Mouse (Mus musculus) liver, adult 2 months (tissue): Measurements from ENCODE around the gene Gm17617.

Experiments used
- CTCF ChIP-seq: fragments of 200-500 bp; IDR thresholded peaks from 2 replicates; pipeline ENCODE4 v1.5.1; 2011; ENCODE audit warnings: low read depth, low read length, control low read depth
- POLR2A ChIP-seq: fragments of 200-500 bp; IDR thresholded peaks from 2 replicates; pipeline ENCODE4 v1.6.1; 2011; ENCODE audit warnings: low read length, control low read depth; ENCODE audit not compliant: insufficient read depth; ENCODE audit errors: extremely low read depth

DNA sequence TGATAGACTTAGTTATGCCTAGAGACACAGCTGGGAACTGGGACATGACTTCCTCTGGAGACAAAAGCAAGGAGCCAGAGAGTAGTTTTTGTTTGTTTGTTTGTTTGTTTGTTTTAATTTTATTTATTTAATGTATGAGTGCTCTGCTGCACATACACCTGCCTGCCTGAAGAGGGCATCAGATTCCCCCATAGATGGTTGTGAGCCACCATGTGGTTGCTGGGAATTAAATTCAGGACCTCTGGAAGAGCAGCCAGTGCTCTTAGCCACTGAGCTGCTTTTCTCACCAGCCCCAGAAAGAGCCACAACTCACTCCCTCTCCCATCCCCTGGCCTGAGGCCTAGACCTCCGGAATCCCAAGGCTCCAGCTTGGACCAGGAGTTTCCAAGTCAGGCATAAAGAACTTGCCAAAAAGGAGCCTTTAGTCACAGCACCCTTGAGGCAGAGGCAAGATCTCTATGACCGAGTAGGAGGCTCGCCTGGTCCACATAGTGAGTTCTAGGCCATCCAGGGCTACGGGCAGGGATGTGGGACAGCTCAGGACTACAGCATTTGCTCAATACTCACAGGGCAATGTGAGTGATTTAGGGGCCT, 44.7 kb upstream of the Gm17617 start:
- TF ChIP-seq CTCF (peak; percentile 35; the same call in 1 of the 2 replicates), POLR2A (no peak)
